Mouse (Mus musculus) T-helper 1 cell (primary cell): ENCODE measurements around the gene Kalrn.

Source experiments
- in situ Hi-C: fragments of 300-600 bp; cut with MboI, MseI; formaldehyde crosslinking; loops from one replicate; pipeline ENCODE4 v1.15.1; 2025; ENCODE audit warnings: high pct_unique_total_duplicates

Gene Kalrn

DNA sequence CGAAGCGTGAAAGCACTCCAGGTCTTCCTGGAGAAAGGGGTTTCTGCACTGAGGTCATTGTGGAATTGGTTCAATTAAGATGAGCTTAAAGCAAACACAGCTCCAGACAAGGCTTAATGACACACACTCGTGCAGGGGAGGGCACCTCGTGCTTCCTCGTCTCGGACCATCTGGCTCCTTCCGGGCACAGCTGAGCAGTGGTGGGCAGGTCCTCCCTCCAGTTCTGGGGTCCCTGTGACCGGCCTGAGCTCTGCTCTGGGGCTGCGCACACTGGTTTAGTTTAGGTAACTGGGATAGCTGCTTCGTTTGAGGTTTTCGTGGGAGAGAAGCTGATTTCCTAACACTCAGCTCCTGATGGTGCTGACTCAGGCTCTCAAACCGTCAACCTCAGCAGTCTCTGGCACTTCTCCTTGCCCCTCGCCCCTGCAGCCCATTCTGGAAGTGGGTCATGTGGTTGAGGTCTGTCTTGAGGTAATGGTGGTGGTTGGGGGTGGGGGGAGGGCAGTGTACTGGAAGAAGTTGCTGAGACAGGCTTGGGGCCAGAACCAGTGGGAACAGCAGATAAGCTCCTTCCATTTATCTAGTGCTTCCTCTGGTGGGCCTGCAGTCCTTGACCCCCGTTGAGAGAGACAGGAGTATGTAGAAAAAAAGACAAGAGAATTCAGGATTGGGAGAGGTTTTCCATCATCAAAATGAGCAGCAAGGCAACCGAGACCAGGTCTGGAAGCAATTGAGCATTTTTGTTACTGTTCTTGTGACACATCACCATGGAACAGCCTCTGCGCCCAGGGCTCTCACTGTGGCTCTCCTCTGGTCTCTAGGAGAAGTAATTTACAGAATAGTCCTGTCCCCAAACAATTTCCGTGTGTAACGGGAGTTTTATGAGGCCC is 651.0 kb downstream of the Kalrn start:
- in situ Hi-C loops, result no loop called here

DNA sequence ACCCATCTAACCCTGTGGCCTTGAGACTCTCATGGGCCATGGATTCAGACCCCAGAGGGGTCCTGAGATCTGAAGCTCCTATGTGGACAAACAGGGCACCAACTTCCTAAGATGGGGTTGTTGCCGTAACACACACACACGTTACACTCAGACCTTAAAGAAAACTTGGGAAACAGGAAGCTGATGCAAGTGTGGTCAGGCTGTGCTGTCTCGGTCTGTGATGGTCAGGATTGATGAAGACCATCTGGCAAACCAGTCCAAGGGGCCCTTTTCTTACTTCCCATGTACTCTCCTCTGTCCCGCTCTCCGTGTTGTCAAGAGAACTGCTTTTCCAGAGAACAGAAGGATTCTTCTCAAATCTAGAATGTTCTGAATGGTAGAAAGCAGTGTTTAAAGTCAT is 651.8 kb downstream of the Kalrn start:
- in situ Hi-C loops, result no loop called here
